Mouse (Mus musculus): ENCODE measurements around the gene Fgd6. TPM values are rescaled to one million over a fixed set of nuclear protein-coding genes. Genes with fewer than 3 reads are reported as not detected.
A peak's percentile ranks its signal among the peaks of the same experiment; 100 is the strongest.

The Fgd6 gene
- polyA plus RNA-seq, 1 experiment from 2014 or later = 3.3 TPM

GRCm38 (mm10) chr10:94037596-94037995, 1.8 kb downstream of the Fgd6 start:
- Histone ChIP-seq H3K9me3 (ENCODE audit: low read length) (no peaks in the 10 kb centered on the region), H3K27me3 (ENCODE audit: insufficient read depth, low read length) (no peaks in the 10 kb centered on the region), H3K4me1 (ENCODE audit: insufficient read depth, low read length) (peaks cover 15% of the 10 kb centered on the region), H3K4me3 (ENCODE audit: low read length) (peak overlapping the region; percentile 67), H3K36me3 (ENCODE audit: insufficient read depth, low read length) (no peaks in the 10 kb centered on the region), H3K27ac (ENCODE audit: low read length) (no peak overlapping the region), H3K4me2 (replicated peaks; ENCODE audit: low read depth, low read length) (peak overlapping the region; percentile 79), H3K9ac (replicated peaks; ENCODE audit: low read length) (no peak overlapping the region)
- 57% methylated on average over 4 of the region's 4 CpGs for WGBS
- ATAC-seq (ENCODE audit: low FRiP score, low TSS enrichment) = no peak

- peak overlapping the region; percentile 3; the same call in 1 of the 2 replicates for H3K4me2 ChIP-seq (replicated peaks; ENCODE audit: low read depth, low read length)
- no peaks in the 10 kb centered on the region for H3K36me3 ChIP-seq (ENCODE audit: insufficient read depth, low read length)
- H3K4me1 ChIP-seq (ENCODE audit: insufficient read depth, low read length) = peaks cover 15% of the 10 kb centered on the region
- ATAC-seq (ENCODE audit: low FRiP score, low TSS enrichment) = no peak
- no peak overlapping the region for H3K4me3 ChIP-seq (ENCODE audit: low read length)
- H3K9ac ChIP-seq (replicated peaks; ENCODE audit: low read length) = no peak overlapping the region
- H3K27ac ChIP-seq (ENCODE audit: low read length) = no peak overlapping the region
- no peaks in the 10 kb centered on the region for H3K27me3 ChIP-seq (ENCODE audit: insufficient read depth, low read length)
- WGBS = 68% methylated on average over 7 of the region's 7 CpGs
- no peaks in the 10 kb centered on the region for H3K9me3 ChIP-seq (ENCODE audit: low read length)
Observed at GRCm38 (mm10) chr10:94038366-94039260, 2.8 kb downstream of the Fgd6 start.

DNA sequence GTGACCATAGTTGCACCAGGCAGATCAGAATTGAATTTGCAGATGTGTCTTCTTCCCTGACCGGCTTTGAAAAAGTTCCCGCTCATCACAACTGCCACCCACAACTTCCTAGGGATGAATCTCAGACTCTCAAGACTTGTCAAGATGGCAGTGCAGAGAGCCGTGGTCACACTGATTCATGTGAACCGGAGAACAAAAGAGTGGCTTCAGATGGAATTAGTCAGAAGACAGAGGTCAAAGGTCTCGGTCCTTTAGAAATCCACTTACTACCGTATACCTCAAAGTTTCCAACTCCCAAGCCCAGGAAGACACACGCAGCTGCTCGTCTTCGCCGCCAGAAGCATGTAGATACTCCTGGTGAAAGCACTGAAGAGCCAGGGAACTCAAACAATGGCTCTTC, 8.1 kb downstream of the Fgd6 start:
- WGBS = 82% methylated on average over 10 of the region's 10 CpGs
- Histone ChIP-seq H3K9ac (replicated peaks; ENCODE audit: low read length) (no peak overlapping the region), H3K9me3 (ENCODE audit: low read length) (no peaks in the 10 kb centered on the region), H3K4me3 (ENCODE audit: low read length) (no peak overlapping the region), H3K27ac (ENCODE audit: low read length) (no peak overlapping the region), H3K4me1 (ENCODE audit: insufficient read depth, low read length) (peaks cover 9% of the 10 kb centered on the region; the same call in 1 of the 2 replicates), H3K4me2 (replicated peaks; ENCODE audit: low read depth, low read length) (no peak overlapping the region), H3K27me3 (ENCODE audit: insufficient read depth, low read length) (no peaks in the 10 kb centered on the region), H3K36me3 (ENCODE audit: insufficient read depth, low read length) (peaks cover 20% of the 10 kb centered on the region)
- ATAC-seq (ENCODE audit: low FRiP score, low TSS enrichment) = no peak

GRCm38 (mm10) chr10:94045301-94045700, 9.5 kb downstream of the Fgd6 start:
- Histone ChIP-seq H3K9ac (replicated peaks; ENCODE audit: low read length) (no peak overlapping the region), H3K27me3 (ENCODE audit: insufficient read depth, low read length) (no peaks in the 10 kb centered on the region), H3K4me3 (ENCODE audit: low read length) (no peak overlapping the region), H3K4me2 (replicated peaks; ENCODE audit: low read depth, low read length) (no peak overlapping the region), H3K36me3 (ENCODE audit: insufficient read depth, low read length) (peaks cover 20% of the 10 kb centered on the region), H3K4me1 (ENCODE audit: insufficient read depth, low read length) (peaks cover 21% of the 10 kb centered on the region), H3K9me3 (ENCODE audit: low read length) (no peaks in the 10 kb centered on the region), H3K27ac (ENCODE audit: low read length) (no peak overlapping the region)
- WGBS = 88% methylated on average over 13 of the region's 13 CpGs
- no peak for ATAC-seq (ENCODE audit: low FRiP score, low TSS enrichment)

- H3K27me3 ChIP-seq (ENCODE audit: insufficient read depth, low read length) = no peaks in the 10 kb centered on the region
- H3K9me3 ChIP-seq (ENCODE audit: low read length) = no peaks in the 10 kb centered on the region
- peaks cover 21% of the 10 kb centered on the region for H3K4me1 ChIP-seq (ENCODE audit: insufficient read depth, low read length)
- no peak overlapping the region for H3K4me2 ChIP-seq (replicated peaks; ENCODE audit: low read depth, low read length)
- no peak for ATAC-seq (ENCODE audit: low FRiP score, low TSS enrichment)
- H3K9ac ChIP-seq (replicated peaks; ENCODE audit: low read length) = no peak overlapping the region
- WGBS = 73% methylated on average over 1 of the region's 1 CpGs
- H3K36me3 ChIP-seq (ENCODE audit: insufficient read depth, low read length) = peaks cover 20% of the 10 kb centered on the region
- H3K4me3 ChIP-seq (ENCODE audit: low read length) = no peak overlapping the region
- H3K27ac ChIP-seq (ENCODE audit: low read length) = no peak overlapping the region
Observed at GRCm38 (mm10) chr10:94047024-94047423, 11.2 kb downstream of the Fgd6 start.

DNA sequence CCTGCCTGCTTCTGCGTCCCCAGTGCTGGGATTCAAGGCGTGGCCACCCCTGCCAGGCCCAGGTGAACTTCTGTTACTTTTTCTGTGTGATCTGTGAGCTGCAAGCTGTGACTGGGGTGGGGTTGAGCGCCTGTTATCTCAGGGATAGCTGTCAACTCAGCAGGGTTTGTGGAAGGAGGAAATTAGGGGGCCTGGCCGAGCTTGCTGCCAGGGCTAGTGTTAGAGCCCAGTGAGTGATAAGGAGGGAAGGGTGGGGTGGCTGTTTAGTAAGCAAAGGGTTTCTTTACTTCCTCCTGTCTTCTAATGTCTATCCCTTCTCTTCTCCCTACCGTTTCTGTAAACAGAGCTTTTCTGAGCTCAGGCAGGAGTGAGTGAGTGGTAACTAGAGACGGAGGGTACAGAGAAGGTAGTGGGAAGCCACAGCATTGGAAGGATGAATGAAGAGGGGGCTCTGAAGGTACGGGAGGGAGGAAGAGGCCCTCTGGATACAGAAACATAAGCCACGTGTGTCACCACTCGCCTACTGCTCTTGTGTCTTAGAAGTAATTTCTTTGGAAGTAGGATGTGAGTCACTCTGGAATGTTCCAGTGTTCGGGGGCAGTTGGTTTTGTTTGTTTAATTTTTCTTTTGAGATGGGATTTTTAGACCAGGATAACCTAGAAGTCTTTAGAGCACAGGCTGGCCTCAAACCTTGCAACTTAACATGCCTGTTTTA, 12.2 kb downstream of the Fgd6 start:
- ATAC-seq (ENCODE audit: low FRiP score, low TSS enrichment) = no peak
- H3K9me3 ChIP-seq (ENCODE audit: low read length) = no peaks in the 10 kb centered on the region
- no peak overlapping the region for H3K4me3 ChIP-seq (ENCODE audit: low read length)
- no peak overlapping the region for H3K9ac ChIP-seq (replicated peaks; ENCODE audit: low read length)
- peaks cover 20% of the 10 kb centered on the region for H3K36me3 ChIP-seq (ENCODE audit: insufficient read depth, low read length)
- no peak overlapping the region for H3K4me2 ChIP-seq (replicated peaks; ENCODE audit: low read depth, low read length)
- H3K4me1 ChIP-seq (ENCODE audit: insufficient read depth, low read length) = peaks cover 21% of the 10 kb centered on the region
- H3K27me3 ChIP-seq (ENCODE audit: insufficient read depth, low read length) = no peaks in the 10 kb centered on the region
- no peak overlapping the region for H3K27ac ChIP-seq (ENCODE audit: low read length)
- WGBS = 58% methylated on average over 10 of the region's 10 CpGs

DNA sequence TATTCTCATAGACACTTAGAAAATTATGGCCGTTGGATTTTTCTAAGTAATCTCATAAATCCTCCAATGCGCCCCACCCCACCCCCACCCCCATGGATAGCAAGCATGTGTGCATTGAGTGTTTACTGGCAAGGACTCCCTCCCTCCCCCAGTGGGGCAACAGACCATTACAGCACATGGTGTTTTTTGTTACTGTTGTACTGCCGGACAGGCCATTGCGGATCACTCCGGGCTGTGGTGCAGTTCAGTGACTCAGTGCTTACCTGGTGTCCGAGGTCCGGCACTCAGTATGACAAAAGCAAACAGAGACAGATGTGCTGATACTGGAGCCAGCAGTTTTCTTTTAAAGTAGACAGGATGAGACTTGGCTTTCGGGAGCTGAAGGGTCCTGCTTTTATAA, 13.3 kb downstream of the Fgd6 start:
- ATAC-seq (ENCODE audit: low FRiP score, low TSS enrichment) = no peak
- whole genome bisulfite sequencing = 45% methylated on average over 8 of the region's 8 CpGs

GRCm38 (mm10) chr10:94050736-94051135, 14.9 kb downstream of the Fgd6 start:
- Histone ChIP-seq H3K27ac (ENCODE audit: low read length) (no peak overlapping the region), H3K9me3 (ENCODE audit: low read length) (no peaks in the 10 kb centered on the region), H3K27me3 (ENCODE audit: insufficient read depth, low read length) (no peaks in the 10 kb centered on the region), H3K36me3 (ENCODE audit: insufficient read depth, low read length) (peaks cover 1% of the 10 kb centered on the region; the same call in 1 of the 2 replicates), H3K9ac (replicated peaks; ENCODE audit: low read length) (no peak overlapping the region), H3K4me1 (ENCODE audit: insufficient read depth, low read length) (peaks cover 21% of the 10 kb centered on the region), H3K4me3 (ENCODE audit: low read length) (no peak overlapping the region), H3K4me2 (replicated peaks; ENCODE audit: low read depth, low read length) (no peak overlapping the region)
- WGBS = 92% methylated on average over 5 of the region's 5 CpGs
- ATAC-seq (ENCODE audit: low FRiP score, low TSS enrichment) = no peak

More for the DNA sequence above, 13.3 kb downstream of the Fgd6 start:
- Histone ChIP-seq H3K9ac (replicated peaks; ENCODE audit: low read length) (no peak overlapping the region), H3K4me3 (ENCODE audit: low read length) (no peak overlapping the region), H3K4me2 (replicated peaks; ENCODE audit: low read depth, low read length) (no peak overlapping the region), H3K27ac (ENCODE audit: low read length) (no peak overlapping the region), H3K27me3 (ENCODE audit: insufficient read depth, low read length) (no peaks in the 10 kb centered on the region), H3K4me1 (ENCODE audit: insufficient read depth, low read length) (peaks cover 21% of the 10 kb centered on the region), H3K9me3 (ENCODE audit: low read length) (no peaks in the 10 kb centered on the region), H3K36me3 (ENCODE audit: insufficient read depth, low read length) (peaks cover 17% of the 10 kb centered on the region)

GRCm38 (mm10) chr10:94056487-94056886, 20.7 kb downstream of the Fgd6 start:
- H3K9ac ChIP-seq (replicated peaks; ENCODE audit: low read length) = no peak overlapping the region
- no peak overlapping the region for H3K27ac ChIP-seq (ENCODE audit: low read length)
- H3K27me3 ChIP-seq (ENCODE audit: insufficient read depth, low read length) = no peaks in the 10 kb centered on the region
- WGBS = 80% methylated on average over 6 of the region's 6 CpGs
- H3K36me3 ChIP-seq (ENCODE audit: insufficient read depth, low read length) = no peaks in the 10 kb centered on the region
- H3K4me2 ChIP-seq (replicated peaks; ENCODE audit: low read depth, low read length) = no peak overlapping the region
- ATAC-seq (ENCODE audit: low FRiP score, low TSS enrichment) = no peak
- H3K9me3 ChIP-seq (ENCODE audit: low read length) = no peaks in the 10 kb centered on the region
- H3K4me1 ChIP-seq (ENCODE audit: insufficient read depth, low read length) = 0 out of 2 replicates have a peak, but pooled peaks cover 7% of the 10 kb centered on the region
- no peak overlapping the region for H3K4me3 ChIP-seq (ENCODE audit: low read length)
